Mouse (Mus musculus) lung, postnatal 0 days (tissue): ENCODE data around the gene Cbx8.

Source experiments
- CTCF ChIP-seq: IDR thresholded peaks from 2 replicates; pipeline ENCODE4 v1.5.1; 2016; ENCODE audit warnings: antibody characterized with exemption, mild to moderate bottlenecking
- EP300 ChIP-seq: IDR thresholded peaks from 2 replicates; pipeline ENCODE4 v1.6.1; 2016; ENCODE audit warnings: antibody characterized with exemption, mild to moderate bottlenecking, control low read depth

DNA sequence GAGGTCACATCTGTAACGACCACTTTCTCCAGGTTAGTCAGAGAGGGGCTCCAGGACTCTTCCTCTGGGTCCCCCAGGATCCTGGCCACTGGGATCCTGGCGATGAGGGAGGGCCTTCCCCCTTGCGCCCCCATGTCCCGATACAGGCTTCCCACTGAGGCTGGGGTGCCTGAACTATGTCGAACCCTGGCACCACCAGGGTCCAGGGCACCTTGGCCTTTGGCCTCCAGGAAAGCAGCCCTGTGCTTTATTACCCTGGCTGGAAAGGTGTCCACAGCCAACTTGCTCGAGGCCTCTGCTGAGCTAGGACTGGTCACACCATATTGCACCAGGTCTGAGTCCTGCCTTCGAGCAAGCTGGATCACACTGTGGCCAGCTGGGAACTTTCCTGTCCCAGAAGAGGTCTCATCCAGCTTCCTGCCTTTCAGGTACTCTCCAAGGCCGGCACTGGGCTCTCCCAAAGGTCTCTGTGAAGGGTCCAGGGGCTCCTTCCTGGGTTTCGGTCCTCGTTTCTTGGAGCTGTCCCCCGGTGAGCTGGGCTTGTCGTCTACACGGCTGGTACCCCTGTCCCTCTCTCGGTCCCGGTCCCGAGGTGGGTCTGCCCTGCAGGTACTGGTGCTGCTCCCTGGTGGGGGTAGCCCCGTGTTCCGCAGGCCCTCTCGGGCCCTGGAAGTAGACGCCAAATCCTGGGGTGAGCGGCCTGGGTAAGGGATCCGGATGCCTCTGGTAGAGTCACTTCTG lies 1.9 kb downstream of the Cbx8 start:
- TF ChIP-seq CTCF (no peak), EP300 (no peak)
